Mouse (Mus musculus): ENCODE data around the gene Tspan15. TPM values are rescaled to one million over a fixed set of nuclear protein-coding genes. Genes with fewer than 3 reads are reported as not detected.

The Tspan15 gene
- polyA plus RNA-seq (2011; ENCODE audit: insufficient read length, low read depth, missing spikeins) = 1.6 and 1.9 TPM in 2 replicates

DNA sequence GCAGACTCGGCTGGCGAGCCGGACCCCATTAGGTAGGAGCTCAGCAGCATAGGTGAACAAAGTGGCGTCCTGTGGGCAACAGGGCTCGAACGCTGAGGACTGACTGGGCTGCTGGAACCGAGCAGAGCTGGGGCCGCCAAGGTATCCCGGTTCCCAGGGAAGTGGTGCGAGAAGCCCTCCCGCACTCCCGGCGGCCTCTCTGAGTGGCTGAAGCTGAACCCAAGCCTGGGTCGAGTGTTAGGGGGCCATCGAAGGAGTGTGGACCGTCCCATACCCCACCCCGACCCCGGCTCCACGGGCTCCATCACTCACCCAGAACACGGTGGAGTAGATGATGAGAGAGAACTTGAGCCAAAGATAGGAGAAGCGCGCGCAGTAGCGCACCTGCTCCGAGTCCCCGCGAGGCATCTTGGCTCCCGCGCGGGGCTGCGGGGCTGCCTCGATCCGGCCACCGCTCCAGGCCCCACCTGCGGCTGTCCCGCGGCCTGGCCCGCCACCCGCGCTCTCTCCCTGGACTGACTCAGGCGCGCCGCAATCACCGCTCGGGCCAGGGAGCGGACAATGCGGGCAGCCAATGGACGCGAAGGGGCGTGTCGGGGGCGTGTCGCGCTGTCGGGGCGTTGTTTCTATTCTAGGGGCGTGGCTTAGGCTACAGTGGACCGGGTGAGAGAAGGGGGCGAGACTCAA, at the start of gene Tspan15:
Tspan15 (minus strand) TSS at position 544 of the 687 bp plus-strand sequence.
- Histone ChIP-seq H3K27ac (ENCODE audit: insufficient read depth, low read length) (no peak within 1 kb of the TSS), H3K4me3 (ENCODE audit: insufficient read depth, low read length) (peak within 1 kb of the TSS; percentile 52), H3K4me1 (ENCODE audit: control insufficient read depth, insufficient read depth, low read length) (no peaks in the 10 kb centered on the region)
- TF ChIP-seq CTCF (IDR thresholded peaks at IDR 0.05; ENCODE audit: borderline replicate concordance, insufficient read depth, low read length) (no peak), POLR2A (IDR thresholded peaks at IDR 0.05; ENCODE audit: low read depth, low read length) (peak; percentile 50; the same call in 1 of the 2 replicates)

DNA sequence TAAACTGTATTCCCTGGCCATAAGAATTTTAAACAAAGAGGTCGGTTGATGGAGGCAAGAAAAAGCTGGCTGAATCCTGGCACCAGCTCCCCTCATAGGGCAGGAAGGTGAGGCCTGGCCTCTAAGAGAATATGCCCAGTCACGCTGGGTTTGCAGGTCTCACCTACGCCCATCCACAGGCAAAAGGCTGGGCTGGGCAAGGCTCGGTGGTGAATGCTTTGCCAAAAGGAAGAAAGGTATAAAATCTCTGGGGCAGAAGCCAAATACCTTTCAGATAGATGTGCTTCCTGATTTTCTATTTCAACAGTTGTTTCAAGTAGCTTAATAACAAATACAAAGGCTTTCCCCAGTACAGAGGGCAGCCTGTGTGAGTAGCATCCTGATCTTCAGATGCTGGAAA, 48.6 kb upstream of the Tspan15 start:
- H3K4me3 ChIP-seq (ENCODE audit: insufficient read depth, low read length) = no peak overlapping the region
- H3K4me1 ChIP-seq (ENCODE audit: control insufficient read depth, insufficient read depth, low read length) = no peaks in the 10 kb centered on the region
- no peak overlapping the region for H3K27ac ChIP-seq (ENCODE audit: insufficient read depth, low read length)
- no peak for TF ChIP-seq CTCF (IDR thresholded peaks at IDR 0.05; ENCODE audit: borderline replicate concordance, insufficient read depth, low read length)
- no peak for TF ChIP-seq POLR2A (IDR thresholded peaks at IDR 0.05; ENCODE audit: low read depth, low read length)

DNA sequence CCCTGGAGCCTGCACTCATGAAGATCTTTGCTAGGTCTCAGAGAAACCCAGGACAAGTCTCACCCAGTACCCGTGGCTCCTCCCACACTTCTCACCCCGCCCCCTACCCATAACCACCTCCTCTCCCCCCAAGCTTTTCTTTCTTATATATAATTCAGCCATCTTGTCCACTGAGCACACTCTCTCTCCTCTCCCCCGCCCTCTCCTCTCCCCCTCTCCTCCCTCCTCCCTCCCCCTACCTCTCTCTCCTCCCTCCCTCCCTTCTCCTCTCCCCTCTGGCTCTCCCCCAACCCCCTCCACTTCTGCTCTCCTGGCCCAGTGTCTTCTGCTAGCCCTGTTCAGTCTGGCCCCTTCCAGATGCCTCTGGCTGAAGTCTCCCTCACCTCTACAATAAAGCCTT, 48.0 kb upstream of the Tspan15 start:
- Histone ChIP-seq H3K4me1 (ENCODE audit: control insufficient read depth, insufficient read depth, low read length) (no peaks in the 10 kb centered on the region), H3K27ac (ENCODE audit: insufficient read depth, low read length) (no peak overlapping the region), H3K4me3 (ENCODE audit: insufficient read depth, low read length) (no peak overlapping the region)
- TF ChIP-seq CTCF (IDR thresholded peaks at IDR 0.05; ENCODE audit: borderline replicate concordance, insufficient read depth, low read length) (no peak), POLR2A (IDR thresholded peaks at IDR 0.05; ENCODE audit: low read depth, low read length) (no peak)

DNA sequence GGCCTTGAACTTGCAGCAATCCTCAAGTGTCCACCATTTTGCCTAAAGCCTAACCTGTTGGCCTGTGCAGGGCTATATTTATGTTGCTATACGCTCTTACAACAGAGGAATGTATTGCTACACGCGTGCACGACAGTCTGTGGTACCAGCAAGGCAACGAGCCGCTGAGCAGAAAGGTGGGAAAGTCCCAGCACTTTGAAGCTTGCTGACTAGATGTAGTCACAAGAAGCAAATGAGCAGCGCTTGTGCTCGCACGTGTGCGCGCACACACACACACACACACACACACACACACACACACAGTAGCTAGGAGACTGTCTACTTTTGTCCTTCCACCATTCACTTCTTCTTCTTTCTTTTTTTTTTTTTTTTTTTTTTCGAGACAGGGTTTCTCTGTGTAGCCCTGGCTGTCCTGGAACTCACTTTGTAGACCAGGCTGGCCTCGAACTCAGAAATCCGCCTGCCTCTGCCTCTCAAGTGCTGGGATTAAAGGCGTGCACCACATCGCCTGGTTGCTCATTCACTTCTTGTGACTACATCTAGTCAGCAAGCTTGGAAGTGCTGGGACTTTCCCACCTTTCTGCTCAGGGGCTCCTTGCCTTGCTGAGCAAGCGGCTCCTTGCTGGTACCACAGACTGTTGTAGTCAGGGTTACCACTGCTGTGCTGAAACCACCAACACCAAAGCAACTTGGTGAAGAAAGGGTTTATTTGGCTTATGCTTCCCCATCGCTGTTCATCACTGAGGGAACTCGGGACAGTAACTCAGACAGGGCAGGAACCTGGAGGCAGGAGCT, 46.6 kb upstream of the Tspan15 start:
- TF ChIP-seq POLR2A (IDR thresholded peaks at IDR 0.05; ENCODE audit: low read depth, low read length) (no peak), CTCF (IDR thresholded peaks at IDR 0.05; ENCODE audit: borderline replicate concordance, insufficient read depth, low read length) (no peak)
- H3K4me1 ChIP-seq (ENCODE audit: control insufficient read depth, insufficient read depth, low read length) = no peaks in the 10 kb centered on the region
- H3K27ac ChIP-seq (ENCODE audit: insufficient read depth, low read length) = no peak overlapping the region
- H3K4me3 ChIP-seq (ENCODE audit: insufficient read depth, low read length) = no peak overlapping the region

DNA sequence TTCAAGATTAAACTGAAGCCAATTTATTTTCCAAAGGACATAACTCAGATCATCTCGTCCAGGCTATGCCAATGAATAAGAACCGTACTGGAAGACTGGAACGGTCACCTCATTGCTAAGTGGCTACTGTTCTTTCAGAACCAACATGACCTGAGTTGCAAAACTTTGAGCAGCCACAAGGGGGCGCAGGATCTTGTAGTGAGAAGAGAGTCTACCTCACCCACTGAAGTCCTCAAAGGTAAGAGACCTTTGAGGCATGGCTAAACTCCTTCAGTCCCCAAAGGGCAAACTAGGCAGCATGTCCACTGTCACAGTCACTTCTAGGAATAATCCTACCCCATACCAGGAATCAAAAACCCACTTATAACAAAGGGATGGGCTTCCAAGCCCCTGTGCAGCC, 44.2 kb upstream of the Tspan15 start:
- TF ChIP-seq CTCF (IDR thresholded peaks at IDR 0.05; ENCODE audit: borderline replicate concordance, insufficient read depth, low read length) (0 out of 2 replicates have a peak, but pooled peaks have one; percentile 23), POLR2A (IDR thresholded peaks at IDR 0.05; ENCODE audit: low read depth, low read length) (no peak)
- H3K4me3 ChIP-seq (ENCODE audit: insufficient read depth, low read length) = no peak overlapping the region

DNA sequence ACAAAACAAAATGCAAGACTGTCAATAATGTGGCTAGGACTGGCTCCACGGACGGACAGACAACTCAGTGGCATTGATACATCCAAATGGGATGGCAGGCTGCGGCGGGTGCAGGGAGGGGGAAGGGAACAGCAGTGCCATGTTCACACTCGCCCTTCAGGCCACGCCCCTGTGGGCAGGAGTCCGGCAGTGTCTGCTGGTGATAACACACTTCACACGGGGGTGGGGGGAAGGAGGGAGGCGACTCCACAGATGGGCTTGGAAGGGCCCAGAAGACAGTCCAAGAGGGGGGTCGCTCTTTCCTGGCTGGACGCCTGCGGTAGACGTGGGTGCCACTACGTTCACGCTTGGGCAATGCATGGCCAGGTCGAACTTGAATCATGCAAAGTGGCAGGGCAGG, 38.2 kb upstream of the Tspan15 start:
- Histone ChIP-seq H3K4me3 (ENCODE audit: insufficient read depth, low read length) (no peak overlapping the region), H3K4me1 (ENCODE audit: control insufficient read depth, insufficient read depth, low read length) (no peaks in the 10 kb centered on the region), H3K27ac (ENCODE audit: insufficient read depth, low read length) (no peak overlapping the region)
- TF ChIP-seq POLR2A (IDR thresholded peaks at IDR 0.05; ENCODE audit: low read depth, low read length) = no peak
- TF ChIP-seq CTCF (IDR thresholded peaks at IDR 0.05; ENCODE audit: borderline replicate concordance, insufficient read depth, low read length) = no peak

More for the DNA sequence above, 44.2 kb upstream of the Tspan15 start:
- Histone ChIP-seq H3K27ac (ENCODE audit: insufficient read depth, low read length) (no peak overlapping the region), H3K4me1 (ENCODE audit: control insufficient read depth, insufficient read depth, low read length) (no peaks in the 10 kb centered on the region)

DNA sequence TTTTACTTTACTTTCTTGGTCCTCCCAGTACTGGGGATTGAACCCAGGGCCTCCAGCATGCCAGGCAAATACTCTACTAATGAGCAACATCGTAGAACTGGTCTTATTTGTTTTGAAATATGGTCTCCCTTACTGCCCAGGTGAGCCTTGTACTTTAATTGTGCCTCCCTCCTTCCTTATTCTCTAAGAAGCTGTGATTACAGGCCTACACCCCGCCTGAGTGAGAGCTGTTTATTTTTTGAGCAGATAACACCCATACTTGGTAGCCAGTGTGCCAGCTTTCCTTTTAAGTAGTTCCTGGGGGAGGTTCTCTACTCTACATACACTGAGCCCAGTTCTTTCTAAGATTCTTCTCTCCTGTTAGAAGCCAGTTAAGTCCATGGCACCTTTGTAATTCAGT, 33.2 kb upstream of the Tspan15 start:
- TF ChIP-seq CTCF (IDR thresholded peaks at IDR 0.05; ENCODE audit: borderline replicate concordance, insufficient read depth, low read length) = no peak
- TF ChIP-seq POLR2A (IDR thresholded peaks at IDR 0.05; ENCODE audit: low read depth, low read length) = no peak
- no peak overlapping the region for H3K4me3 ChIP-seq (ENCODE audit: insufficient read depth, low read length)
- no peaks in the 10 kb centered on the region for H3K4me1 ChIP-seq (ENCODE audit: control insufficient read depth, insufficient read depth, low read length)
- no peak overlapping the region for H3K27ac ChIP-seq (ENCODE audit: insufficient read depth, low read length)

DNA sequence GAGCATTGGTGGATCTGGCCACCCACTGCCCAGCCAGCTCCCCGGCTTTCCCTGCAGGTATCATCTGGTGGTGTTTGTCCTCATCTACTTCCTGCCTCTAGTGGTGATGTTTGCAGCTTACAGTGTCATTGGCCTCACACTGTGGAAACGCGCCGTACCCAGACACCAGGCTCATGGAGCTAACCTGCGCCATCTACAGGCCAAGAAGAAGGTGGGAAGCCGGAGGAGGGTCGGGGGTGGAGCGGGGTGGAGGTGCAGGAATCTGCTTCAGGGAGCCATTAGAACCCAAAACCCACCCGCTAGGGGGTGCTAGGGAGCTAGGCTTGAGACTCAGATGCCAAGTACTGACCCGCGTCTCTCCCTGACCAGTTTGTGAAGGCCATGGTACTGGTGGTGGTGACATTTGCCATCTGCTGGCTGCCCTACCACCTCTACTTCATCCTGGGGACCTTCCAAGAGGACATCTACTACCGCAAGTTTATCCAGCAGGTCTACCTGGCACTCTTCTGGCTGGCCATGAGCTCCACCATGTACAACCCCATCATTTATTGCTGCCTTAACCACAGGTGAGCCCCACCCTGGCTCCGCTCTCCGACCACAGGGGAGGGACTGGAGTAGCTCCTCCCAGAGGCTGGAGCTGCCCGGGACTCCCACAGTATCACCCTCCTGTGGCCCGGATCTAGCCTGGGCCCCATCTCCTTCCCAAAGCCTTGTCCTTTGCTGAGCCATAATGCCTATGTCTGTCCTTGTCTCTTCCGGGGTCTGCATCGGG, 30.2 kb upstream of the Tspan15 start:
- no peak overlapping the region for H3K27ac ChIP-seq (ENCODE audit: insufficient read depth, low read length)
- no peak for TF ChIP-seq POLR2A (IDR thresholded peaks at IDR 0.05; ENCODE audit: low read depth, low read length)
- peak; percentile 65 for TF ChIP-seq CTCF (IDR thresholded peaks at IDR 0.05; ENCODE audit: borderline replicate concordance, insufficient read depth, low read length)
- H3K4me1 ChIP-seq (ENCODE audit: control insufficient read depth, insufficient read depth, low read length) = no peaks in the 10 kb centered on the region
- no peak overlapping the region for H3K4me3 ChIP-seq (ENCODE audit: insufficient read depth, low read length)

DNA sequence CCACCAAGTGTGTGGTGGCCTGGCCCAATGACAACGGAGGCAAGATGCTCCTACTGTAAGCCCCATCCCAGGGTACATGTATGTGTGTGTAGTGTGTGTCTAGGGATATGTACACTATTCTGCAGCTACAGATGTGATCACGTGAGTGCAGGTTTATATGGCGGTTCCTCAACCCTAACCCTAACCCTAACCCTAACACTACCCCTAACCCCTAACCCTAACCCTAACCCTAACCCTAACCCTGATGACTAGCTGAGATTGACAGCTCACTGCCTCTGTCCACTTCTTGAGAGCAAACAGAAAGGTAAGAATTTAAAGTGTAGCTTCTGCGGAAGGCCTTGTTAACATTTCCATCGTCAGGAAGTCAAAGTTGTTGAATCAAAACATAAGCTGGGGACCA, 27.2 kb upstream of the Tspan15 start:
- no peaks in the 10 kb centered on the region for H3K4me1 ChIP-seq (ENCODE audit: control insufficient read depth, insufficient read depth, low read length)
- TF ChIP-seq POLR2A (IDR thresholded peaks at IDR 0.05; ENCODE audit: low read depth, low read length) (no peak), CTCF (IDR thresholded peaks at IDR 0.05; ENCODE audit: borderline replicate concordance, insufficient read depth, low read length) (no peak)
- no peak overlapping the region for H3K27ac ChIP-seq (ENCODE audit: insufficient read depth, low read length)
- H3K4me3 ChIP-seq (ENCODE audit: insufficient read depth, low read length) = no peak overlapping the region

All from embryonic fibroblast, embryonic 13.5 days (primary cell).